Mouse (Mus musculus) bone marrow macrophage, adult 2 months (primary cell): Measurements from ENCODE around the gene Ascl3. TPM values are rescaled to one million over a fixed set of nuclear protein-coding genes. Genes with fewer than 3 reads are reported as not detected.

Source experiments
- H3K27ac ChIP-seq: 2 replicates; pipeline ENCODE4 v1.5.1; 2012; ENCODE audit warnings: low read depth, low read length; ENCODE audit not compliant: insufficient read depth
- H3K4me1 ChIP-seq: 2 replicates; pipeline ENCODE4 v1.6.1; 2012; ENCODE audit warnings: low read length; ENCODE audit not compliant: control insufficient read depth, insufficient read depth
- H3K4me3 ChIP-seq: 2 replicates; pipeline ENCODE4 v1.5.1; 2012; ENCODE audit warnings: mild to moderate bottlenecking, low read length, moderate library complexity; ENCODE audit not compliant: insufficient read depth
- CTCF ChIP-seq: IDR thresholded peaks from 2 replicates; pipeline ENCODE4 v1.5.1; 2012; ENCODE audit warnings: low read depth, mild to moderate bottlenecking, low read length, moderate library complexity
- POLR2A ChIP-seq: IDR thresholded peaks from 2 replicates; pipeline ENCODE4 v1.6.1; 2012; ENCODE audit warnings: mild to moderate bottlenecking, low read depth, low read length, borderline replicate concordance
- polyA plus RNA-seq: library from polyadenylated mRNA; stranded (reverse); fragments of >200 nt; gene quantifications from 2 replicates; pipeline ENCODE4 v1.2.4, GENCODE M21; 2012; ENCODE audit not compliant: missing spikeins, insufficient read depth, insufficient read length

The Ascl3 gene
- polyA plus RNA-seq, result not detected in 2 replicates

DNA sequence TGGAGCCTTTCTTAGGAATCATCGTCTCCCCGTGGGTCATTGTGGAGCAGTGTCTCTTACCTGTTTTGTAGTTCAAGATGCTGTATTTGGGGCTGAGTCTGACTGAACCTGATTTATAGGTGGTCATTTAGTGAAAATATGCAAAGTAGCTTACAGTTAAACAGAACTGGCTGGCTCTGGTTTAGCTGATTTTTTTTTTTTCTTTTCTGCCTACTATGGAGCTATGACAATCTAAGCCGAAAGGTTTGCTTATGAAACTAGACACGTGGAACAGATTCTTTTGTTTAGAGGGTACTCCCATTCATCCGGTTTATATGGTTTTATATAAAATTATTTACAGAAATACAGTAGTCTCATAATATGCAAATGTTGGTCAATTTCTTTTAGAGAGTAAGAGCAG lies at the start of gene Ascl3:
Ascl3 (minus strand) TSS at position 101 of the 400 bp plus-strand sequence.
- Histone ChIP-seq H3K4me3 (no peak within 1 kb of the TSS), H3K27ac (no peak within 1 kb of the TSS), H3K4me1 (peaks cover 5% of the 10 kb centered on the region)
- no peak for TF ChIP-seq POLR2A
- no peak for TF ChIP-seq CTCF

DNA sequence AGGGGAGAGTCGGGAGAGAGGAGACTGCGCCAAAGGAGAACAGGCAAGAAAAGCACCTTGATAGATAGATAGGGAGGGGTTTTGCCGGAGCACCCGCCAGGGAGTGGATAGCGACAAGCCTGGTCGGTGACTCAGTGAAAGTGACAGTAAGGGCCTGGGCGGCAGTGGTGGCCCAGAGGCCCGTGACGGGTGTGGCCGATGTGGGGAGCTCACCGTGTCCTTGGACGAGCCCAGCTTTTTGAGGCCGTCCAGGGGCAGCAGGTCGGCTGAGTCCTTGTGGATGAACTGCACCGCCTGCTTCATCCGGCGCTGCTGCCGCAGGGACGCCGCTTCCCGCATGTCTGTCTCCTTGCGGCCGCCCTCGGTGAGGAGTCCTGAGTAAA lies 49.6 kb upstream of the Ascl3 start:
- TF ChIP-seq CTCF (no peak), POLR2A (no peak)
- peak overlapping the region; percentile 52 for H3K4me3 ChIP-seq
- H3K27ac ChIP-seq, result no peak overlapping the region
- H3K4me1 ChIP-seq, result no peaks in the 10 kb centered on the region

DNA sequence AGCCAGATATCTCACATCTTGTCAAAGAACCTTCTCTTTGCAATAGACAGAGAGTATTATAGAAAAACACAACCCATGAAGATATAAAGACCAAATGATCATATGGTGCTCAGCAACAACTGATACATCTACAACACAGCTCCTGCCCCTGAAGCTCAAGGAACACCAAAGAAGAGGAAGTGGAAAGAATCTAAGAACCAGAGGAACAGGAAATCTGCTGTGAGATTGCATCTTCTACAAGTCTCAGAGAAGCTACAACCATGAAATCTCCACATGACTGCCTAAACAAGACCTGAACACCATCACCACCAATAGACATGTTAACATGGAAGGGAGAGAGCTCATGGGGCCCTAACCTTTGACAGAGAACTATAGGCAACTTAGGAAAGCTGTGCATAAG lies 40.7 kb upstream of the Ascl3 start:
- TF ChIP-seq POLR2A (no peak), CTCF (no peak)
- H3K4me3 ChIP-seq, result no peak overlapping the region
- H3K4me1 ChIP-seq, result no peaks in the 10 kb centered on the region
- no peak overlapping the region for H3K27ac ChIP-seq

DNA sequence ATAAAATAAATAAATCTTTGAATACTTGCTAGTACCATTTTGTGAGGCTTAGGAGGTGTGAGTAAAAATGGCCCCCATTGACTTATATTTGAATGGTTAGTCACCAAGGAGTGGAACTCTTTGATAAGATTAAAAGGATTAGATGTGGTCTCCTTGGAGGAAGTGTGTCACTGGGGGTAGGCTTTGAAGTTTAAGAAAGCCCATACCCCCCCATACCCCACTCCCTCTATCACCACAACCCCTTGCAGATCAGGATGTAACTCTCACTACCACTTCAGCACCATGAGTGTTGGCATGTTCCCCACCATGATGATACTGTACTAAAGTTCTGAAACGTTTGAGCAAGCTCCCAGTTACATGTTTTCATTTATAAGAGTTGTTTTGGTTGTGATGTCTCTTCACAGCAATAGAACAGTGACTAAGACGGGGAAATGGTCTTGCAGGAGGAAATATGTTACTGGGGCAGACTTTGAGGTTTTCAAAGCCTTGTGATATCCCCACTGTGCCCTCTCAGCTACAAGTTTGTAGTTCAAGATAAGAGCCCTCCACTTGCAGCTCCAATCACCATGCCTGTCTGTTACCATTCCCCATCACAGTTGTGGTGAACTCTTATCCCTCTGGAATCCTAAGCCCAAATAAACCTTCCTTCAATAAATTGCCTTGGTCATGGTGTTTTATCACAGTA lies 37.3 kb upstream of the Ascl3 start:
- no peak for TF ChIP-seq CTCF
- no peak for TF ChIP-seq POLR2A
- Histone ChIP-seq H3K27ac (no peak overlapping the region), H3K4me1 (no peaks in the 10 kb centered on the region), H3K4me3 (no peak overlapping the region)

DNA sequence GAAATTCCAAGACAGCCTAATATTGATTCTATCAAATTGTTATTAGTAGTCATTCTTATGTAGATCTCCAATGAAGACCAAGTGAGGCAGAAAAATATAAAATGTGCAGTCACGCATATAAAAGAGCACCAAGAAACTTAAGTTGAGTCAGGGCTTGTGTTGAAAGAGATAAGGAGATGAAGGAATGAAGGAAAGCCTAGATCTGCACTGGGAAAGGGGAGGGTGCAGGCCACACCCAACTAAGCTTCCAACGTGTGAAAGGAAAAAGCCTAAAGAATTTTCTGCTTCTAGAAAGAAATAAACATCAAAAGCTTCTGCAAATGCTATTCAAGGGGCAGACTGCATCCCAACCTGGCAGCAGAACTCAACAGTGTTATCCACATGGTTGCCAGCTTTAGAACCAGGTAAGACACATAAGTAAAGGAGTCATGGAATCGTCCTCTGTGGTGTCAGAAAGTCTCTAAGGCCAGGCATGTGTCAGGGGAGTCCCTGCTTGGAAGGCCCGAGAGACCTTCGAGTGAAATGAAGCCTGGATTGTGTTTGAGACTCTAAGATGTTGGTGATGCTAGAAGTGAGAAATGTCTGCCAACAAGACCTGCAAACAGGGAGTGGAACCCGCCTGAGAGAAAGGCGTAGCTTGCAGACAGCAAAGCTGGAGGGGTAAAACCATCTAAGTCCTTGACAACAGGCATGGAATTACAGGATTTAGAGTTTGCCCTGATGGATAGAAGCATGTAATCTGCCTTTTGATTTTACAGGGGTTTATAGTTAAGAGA lies 36.2 kb upstream of the Ascl3 start:
- no peaks in the 10 kb centered on the region for H3K4me1 ChIP-seq
- no peak overlapping the region for H3K4me3 ChIP-seq
- H3K27ac ChIP-seq, result no peak overlapping the region
- no peak for TF ChIP-seq POLR2A

DNA sequence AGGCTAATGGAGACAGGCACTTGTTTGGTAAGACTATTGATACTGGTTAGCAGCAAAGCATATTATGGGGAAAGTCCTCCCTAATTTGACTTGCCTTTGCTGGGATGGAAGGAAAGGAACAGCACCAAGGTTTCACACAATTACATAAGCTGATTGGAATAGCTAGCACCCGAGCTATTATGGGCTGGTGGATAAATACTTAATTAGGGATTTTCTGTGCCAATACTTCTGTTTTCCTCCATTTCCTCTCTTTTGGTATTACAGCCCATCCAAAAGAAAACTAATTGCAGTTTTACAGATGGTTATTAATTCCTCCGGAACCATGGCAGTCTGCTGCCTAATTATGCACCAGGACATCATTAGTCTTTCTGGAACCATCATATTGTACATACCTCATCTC lies 32.5 kb upstream of the Ascl3 start:
- TF ChIP-seq CTCF (no peak), POLR2A (no peak)
- H3K4me1 ChIP-seq, result no peaks in the 10 kb centered on the region
- H3K27ac ChIP-seq, result no peak overlapping the region
- H3K4me3 ChIP-seq, result no peak overlapping the region

DNA sequence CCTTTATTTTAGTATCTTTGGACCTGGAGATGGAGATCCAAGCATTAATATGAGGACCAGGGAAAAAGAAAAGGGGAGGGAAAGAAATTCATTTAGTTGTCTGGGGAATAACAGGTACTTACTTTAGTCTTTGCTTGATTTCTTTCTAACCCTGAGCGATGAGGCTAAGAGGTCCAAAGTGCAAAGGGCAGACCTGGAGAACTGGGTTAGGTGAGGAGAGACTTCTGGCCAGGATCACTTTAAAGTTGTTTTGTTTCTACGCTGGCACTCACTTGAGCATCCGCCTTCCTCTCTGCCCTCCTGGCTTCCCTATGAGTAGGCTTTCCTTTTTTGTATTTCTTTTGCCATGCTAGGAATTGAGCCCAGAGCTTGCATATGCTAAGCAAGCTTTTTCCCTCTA lies 24.8 kb upstream of the Ascl3 start:
- TF ChIP-seq POLR2A, result no peak
- no peak for TF ChIP-seq CTCF
- Histone ChIP-seq H3K4me3 (no peak overlapping the region), H3K27ac (no peak overlapping the region), H3K4me1 (no peaks in the 10 kb centered on the region)

DNA sequence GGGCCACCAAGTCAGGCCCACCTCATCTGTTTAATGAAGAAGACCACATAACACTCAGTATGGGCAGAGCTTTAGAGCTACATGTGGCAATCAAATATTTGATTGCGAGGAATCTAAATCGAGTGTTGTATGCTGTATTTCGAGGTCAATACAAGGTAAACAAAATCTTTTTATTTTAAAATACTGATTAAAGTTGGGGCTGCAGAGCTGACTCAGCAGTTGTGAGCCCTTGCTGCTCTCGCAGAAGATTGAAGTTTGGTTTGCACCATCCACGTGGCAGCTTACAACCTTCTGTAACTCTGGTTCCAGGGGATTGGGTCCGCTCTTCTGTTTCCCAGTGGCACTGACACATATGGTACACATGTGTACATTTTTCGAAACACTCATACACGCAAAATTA lies 22.5 kb upstream of the Ascl3 start:
- TF ChIP-seq CTCF (no peak), POLR2A (no peak)
- no peak overlapping the region for H3K4me3 ChIP-seq
- no peak overlapping the region for H3K27ac ChIP-seq
- H3K4me1 ChIP-seq, result peaks cover 4% of the 10 kb centered on the region

DNA sequence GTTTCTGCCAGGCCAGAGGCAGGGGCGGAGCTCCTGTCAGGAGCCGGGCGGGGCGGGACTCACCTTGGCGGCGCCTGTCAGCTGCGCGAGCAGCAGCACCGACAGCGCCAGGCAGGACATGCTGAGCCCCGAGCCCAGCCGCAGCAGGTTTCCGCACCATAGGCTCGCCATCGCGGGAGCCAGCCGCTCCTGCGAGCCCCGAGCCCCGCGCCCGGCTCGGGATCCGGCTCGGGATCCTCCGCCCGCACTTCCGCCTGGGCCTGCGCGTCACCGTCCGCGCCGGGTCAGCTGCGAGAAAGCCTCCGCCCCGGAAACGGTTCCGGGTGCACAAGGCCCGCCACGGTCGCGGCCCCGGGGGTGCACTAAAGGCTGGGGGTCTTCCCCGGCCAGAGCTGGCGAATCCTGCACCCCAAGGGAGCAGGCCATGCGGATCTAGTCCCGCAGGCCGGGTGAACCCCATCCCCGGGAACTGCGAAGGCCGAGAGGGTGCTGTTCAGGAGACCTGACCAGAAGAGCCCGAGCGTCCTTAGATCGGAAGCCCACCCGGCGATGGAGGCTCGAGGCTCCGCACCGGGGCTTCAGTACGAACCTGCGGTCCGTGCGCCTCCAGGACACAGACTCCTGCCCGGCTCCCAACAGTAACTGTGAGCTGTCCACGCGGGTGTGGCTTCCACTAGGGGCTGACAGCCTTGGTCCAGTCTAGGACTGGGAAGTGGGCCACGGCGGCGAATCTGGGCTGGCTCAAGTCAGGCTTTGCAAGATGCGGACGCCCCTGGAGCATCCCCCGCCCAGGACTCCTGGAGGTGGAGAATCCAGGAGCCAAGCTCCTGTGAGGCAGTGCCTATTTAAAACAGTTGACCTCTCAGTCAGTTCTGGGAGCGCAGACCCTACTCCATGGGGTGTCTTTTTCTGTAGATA lies 20.7 kb upstream of the Ascl3 start, which contains the start of gene Tmem9b:
Tmem9b (minus strand) TSS at position 868 of the 918 bp plus-strand sequence.
- Histone ChIP-seq H3K4me1 (peaks cover 4% of the 10 kb centered on the region), H3K4me3 (peak within 1 kb of the TSS; percentile 79), H3K27ac (peak within 1 kb of the TSS; percentile 59)
- TF ChIP-seq CTCF (no peak), POLR2A (no peak)
